In genomic region chr4:136749851-136750577, GRCm38 (mm10) we compare ENCODE assay signal across 9 mouse cellular contexts.
A peak's percentile ranks its signal among the peaks of the same experiment; 100 is the strongest.
DNase-seq lines count a peak whose midpoint lies in the region; ATAC-seq and TF ChIP-seq lines count a peak whose summit lies in the region.
"Had no signal": no experiment of that assay in that cellular context is flagged by ENCODE, and none has a peak within 500 bp of the region (broad histone marks: within the 10 kb centered on the region; RNA-seq: fewer than 3 reads in every experiment).

No protein-coding gene starts in this region.

- intact Hi-C loops in left cerebral cortex, postnatal 25 days (cut with DNase I) = no loop called here

- peak overlapping the region; percentile 15; the same call in 1 of the 2 replicates for H3K27ac ChIP-seq in lung, embryonic 14.5 days (ENCODE audit: low read depth)
- peak overlapping the region; percentile 84 for H3K27ac ChIP-seq in forebrain, embryonic 13.5 days

- TF ChIP-seq CTCF in lung, embryonic 14.5 days (IDR thresholded peaks at IDR 0.05; ENCODE audit: low read depth) = no peak

- peak; percentile 39; the same call in 1 of the 2 replicates for ATAC-seq in lung, embryonic 14.5 days (ENCODE audit: insufficient read depth)
- peak; percentile 89 for ATAC-seq in forebrain, embryonic 13.5 days
- ATAC-seq: Patski had no signal

- H3K36me3 ChIP-seq in lung, embryonic 14.5 days (ENCODE audit: insufficient read depth) = no peaks in the 10 kb centered on the region
- H3K36me3 ChIP-seq in forebrain, embryonic 13.5 days (ENCODE audit: poor library complexity, severe bottlenecking) = no peaks in the 10 kb centered on the region

- peaks cover 24% of the 10 kb centered on the region for H3K4me1 ChIP-seq in lung, embryonic 14.5 days (ENCODE audit: insufficient read depth)
- H3K4me1 ChIP-seq in forebrain, embryonic 13.5 days = peaks cover 61% of the 10 kb centered on the region

- 44% methylated on average over 19 of the region's 19 CpGs for WGBS in lung, embryonic 14.5 days
- 4% methylated on average over 19 of the region's 19 CpGs for WGBS in forebrain, embryonic 13.5 days

- no peak overlapping the region for H3K4me3 ChIP-seq in lung, embryonic 14.5 days (ENCODE audit: low read depth, low read length)
- no peak overlapping the region for H3K4me3 ChIP-seq in forebrain, embryonic 13.5 days

- no peak overlapping the region for H3K9ac ChIP-seq in lung, embryonic 14.5 days
- H3K9ac ChIP-seq in forebrain, embryonic 13.5 days = peak overlapping the region; percentile 55

- H3K4me2 ChIP-seq in lung, embryonic 14.5 days = no peak overlapping the region
- H3K4me2 ChIP-seq in forebrain, embryonic 13.5 days = peak overlapping the region; percentile 49

- DNase-seq in lung, embryonic 14.5 days = peak; percentile 12
- no peak for DNase-seq in lung, adult 18-20 months
- peak; percentile 45 to 71 for DNase-seq in left cerebral cortex, postnatal 25 days (ENCODE audit: low spot score in 2 of 2)
- DNase-seq in right cerebral cortex, postnatal 25 days = peak; percentile 56
- no peak for DNase-seq in ovary, adult 18-20 months (ENCODE audit: low spot score)
- no peak for DNase-seq in lung, postnatal 25 days (ENCODE audit: low spot score)
- no peak for DNase-seq in c-Kit-positive CD71-positive TER-119-positive erythroid progenitor cells, embryonic 14.5 days (ENCODE audit: low spot score)

- H3K27me3 ChIP-seq in lung, embryonic 14.5 days (ENCODE audit: insufficient read depth, low read length) = no peaks in the 10 kb centered on the region
- H3K27me3 ChIP-seq in forebrain, embryonic 13.5 days = peaks cover 33% of the 10 kb centered on the region
- H3K27me3 ChIP-seq: Patski had no signal

- H3K9me3 ChIP-seq in lung, embryonic 14.5 days (ENCODE audit: low read depth, low read length) = no peaks in the 10 kb centered on the region
- no peaks in the 10 kb centered on the region for H3K9me3 ChIP-seq in forebrain, embryonic 13.5 days (replicated peaks)

Comparison
In these comparisons a context has a peak if more than half of its experiments do, and no peak if none do; other contexts are left out.
1. DNase-seq: peak in lung, embryonic 14.5 days (single experiment), left cerebral cortex, postnatal 25 days (2 of 2) and right cerebral cortex, postnatal 25 days (single experiment); none in lung, adult 18-20 months (0 of 2), ovary, adult 18-20 months (single experiment), lung, postnatal 25 days (single experiment) and c-Kit-positive CD71-positive TER-119-positive erythroid progenitor cells, embryonic 14.5 days (single experiment).